Mouse (Mus musculus): Measurements from ENCODE around the gene Nlrp3.

The Nlrp3 gene

DNA sequence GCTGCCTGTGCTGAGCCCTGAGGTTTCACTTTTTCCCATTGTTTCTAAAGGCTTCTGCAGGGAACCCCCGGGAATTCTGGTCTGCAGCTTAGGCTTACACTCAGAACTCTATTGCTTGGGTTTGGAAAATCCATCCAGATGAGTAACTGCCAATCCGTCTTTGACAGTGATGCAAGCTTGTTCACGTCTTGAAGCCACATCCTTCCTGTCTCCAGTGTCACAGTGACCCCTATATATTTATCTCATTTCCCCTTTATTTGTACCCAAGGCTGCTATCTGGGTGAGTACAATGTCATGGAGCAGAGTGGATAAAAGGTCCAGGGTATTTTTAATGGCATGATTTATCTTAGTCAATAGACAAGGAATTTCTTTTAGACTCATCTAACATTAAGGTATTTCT lies at the start of gene Nlrp3:
Gene Nlrp3, plus strand, starts transcription at position 245 of the 400 bp plus-strand sequence.
- DNase-seq (ENCODE audit: low spot score in 2 of 2) = no peak

DNA sequence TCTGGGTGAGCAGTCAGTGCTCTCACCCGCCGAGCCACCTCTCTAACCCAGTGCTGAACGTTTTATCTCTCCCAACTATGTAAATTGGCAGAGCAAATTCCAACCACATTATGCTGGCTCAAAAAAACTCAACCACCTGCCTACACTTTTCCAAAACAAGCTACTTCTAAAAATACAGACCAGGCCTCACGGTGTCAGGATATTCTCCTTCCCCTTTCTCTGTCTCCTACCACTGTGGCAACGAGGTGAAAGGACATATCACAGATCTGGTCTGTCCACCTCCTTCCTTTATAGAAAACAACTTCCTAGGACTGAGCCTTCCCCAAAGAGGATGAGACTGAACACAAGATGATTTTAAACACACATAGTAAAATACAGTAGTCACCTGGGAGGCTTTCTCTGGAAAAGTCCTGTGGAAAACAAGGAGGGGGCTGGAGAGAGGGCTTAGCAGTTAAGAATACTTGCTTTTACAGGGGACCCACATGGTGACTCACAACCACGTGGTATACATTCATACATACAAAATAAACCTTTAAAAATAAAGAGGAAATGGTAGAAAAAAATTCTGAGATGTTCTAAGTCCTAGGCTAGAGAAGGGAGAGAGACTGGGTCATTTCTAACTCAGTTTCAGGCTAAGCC lies 44.6 kb upstream of the Nlrp3 start:
- DNase-seq (ENCODE audit: low spot score in 2 of 2) = no peak

DNA sequence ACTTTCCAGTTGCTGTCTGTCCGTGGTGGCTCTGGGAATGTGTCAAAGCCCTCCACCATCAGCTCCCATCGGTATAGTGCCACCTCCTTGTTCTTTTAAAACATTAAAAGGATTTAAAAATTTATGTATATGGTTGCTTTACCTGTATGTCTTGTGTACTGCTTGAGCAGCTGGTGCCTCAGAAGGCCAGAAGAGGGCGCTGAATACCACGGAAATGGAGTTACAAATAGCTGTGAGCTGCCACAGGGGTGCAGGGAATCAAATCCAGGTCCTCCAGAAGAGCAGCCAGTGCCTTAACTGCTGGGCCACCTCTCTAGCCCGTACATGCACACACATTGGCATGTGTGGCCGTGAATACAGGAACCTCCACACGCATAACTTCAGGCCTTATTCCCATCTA lies 43.6 kb upstream of the Nlrp3 start:
- no peak for DNase-seq (ENCODE audit: low spot score in 2 of 2)

DNA sequence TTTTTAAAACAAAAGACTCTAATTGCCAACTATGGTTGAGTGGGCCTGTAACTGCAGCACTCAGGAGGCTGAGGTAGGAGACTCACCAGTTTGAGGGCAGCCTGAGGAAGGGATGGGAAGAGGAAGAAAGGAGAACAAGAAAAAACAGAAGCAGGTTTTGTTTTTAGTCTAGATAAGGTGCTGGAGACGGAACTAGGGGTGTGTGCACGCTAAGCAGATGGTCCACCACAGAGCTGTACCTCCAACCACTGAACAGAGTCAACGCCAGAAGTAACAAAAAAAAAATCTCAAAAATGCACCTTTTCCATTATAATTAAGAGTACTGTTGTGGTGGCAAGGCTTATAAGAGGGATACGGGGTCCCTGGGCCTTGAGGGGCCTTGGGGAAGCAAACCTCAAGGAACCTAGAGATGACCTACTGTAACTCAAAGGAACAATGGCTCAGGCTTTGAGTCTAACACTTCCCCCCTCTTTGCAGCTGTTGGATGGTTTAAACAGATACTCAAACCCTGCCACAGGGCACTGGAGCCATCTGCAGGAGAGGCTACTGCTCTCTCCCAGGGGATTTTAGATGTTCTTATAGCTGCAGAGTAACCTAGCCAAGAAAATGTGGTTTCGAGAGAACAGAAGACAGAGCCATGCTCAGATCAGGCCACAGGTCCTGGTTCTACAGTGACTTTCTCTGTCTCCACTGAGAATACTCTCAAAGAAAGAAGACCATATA lies 39.2 kb upstream of the Nlrp3 start:
- no peak for DNase-seq (ENCODE audit: low spot score in 2 of 2)

DNA sequence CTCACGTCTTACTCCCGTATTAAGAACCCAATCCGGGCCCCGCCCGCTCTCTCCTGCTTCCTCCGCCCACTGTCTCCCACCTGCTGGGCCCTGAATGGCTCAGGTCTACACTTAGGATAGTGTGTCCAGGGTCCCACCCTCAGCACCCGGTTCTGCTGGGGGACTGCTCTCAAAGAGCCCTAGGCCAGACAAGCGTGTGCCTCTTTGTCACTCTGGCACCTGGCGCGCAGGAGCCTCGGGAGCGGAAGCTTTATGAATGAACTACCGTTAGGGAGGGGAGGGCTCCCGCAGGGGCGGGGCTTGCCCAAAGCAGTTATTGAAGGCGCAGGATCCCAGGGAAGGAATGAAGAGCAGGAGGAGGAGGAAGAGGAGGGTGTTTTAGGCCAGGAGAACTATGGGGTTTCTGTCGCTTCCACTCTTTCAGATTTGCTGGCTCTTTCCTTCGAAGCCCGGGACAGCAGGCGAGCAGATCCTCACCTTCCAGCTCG lies 36.0 kb upstream of the Nlrp3 start:
- peak; percentile 48 to 58 for DNase-seq (ENCODE audit: low spot score in 2 of 2)

DNA sequence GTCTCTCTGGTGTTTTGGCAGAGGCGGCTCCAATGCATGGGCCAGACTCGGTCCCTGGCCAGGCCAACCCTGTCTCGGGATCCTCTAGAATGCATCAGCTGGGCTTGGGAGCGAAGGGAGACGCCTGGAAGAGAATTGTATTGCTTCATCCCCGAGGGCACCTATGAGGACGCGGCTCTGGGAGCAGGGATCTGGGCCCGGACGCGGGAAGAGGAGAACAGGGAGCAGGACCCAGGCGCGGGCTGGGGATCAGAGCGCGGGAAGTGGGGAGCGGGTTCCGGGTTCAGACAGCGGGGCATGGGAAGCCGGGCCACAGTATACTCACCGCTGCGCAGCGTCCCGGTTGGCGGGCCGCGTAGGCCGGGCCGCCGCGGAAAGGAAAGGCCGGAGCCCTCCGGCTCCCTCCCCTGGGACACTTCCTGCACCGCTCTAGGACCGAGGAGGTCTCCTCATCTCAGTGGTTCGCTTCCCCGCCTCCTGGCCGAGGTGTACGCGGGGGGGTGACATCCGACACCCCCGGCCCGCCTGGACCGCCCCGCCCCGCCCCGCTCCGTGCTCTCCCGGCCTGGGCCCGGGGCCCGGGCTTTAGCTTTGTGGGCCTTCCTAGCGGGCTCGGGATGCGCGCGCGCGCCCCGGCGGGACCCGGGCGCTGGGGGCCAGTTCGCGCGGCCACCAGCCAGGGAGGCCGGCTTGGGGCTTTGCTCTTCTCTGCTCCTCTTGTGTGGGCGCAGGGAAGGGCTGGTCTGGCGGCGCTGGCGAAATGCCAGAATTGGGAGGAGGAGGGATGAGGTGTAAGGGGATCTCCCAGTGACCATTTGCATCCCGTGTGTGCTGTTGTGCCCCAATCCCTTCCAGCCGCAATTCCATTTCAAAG lies 35.3 kb upstream of the Nlrp3 start:
- DNase-seq (ENCODE audit: low spot score in 2 of 2) = peak; percentile 71 to 74

DNA sequence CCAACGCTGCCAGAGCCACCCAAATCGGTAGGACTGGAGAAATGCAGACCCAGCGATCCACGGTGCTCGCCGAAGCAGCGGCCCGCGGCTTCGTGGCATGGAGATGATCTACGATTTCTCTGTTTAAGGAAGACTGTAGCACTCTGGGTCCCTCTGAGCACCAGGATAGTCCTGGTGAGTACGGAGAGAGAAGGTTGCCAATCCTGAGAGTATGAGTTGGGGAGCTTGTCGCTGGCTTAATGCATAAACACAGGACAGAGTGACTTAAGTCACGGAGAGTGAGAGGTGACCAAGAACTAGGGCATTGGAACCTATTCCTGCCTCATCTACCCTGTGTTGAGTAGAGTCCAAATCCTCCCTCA lies 34.7 kb upstream of the Nlrp3 start:
- DNase-seq (ENCODE audit: low spot score in 2 of 2) = no peak

DNA sequence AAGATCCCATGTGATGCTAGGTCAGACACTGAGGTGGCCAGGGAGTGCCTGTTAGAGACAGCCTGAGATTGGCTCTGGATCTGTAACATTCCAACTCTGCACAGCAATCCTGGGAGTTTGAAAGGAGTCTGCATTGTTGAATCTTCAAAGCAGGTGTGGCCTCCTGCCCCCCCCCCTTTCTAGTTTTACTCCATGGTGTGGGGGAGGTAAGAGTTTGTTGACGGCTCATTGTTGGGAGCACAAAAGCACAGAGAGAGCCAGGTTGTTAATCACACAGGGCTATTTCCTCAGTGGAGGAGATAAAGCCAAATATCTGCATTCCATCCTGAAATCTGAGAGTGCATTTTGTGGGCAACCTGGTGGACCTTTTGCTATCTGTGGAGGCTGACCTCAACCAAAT lies 29.8 kb upstream of the Nlrp3 start:
- no peak for DNase-seq (ENCODE audit: low spot score in 2 of 2)

DNA sequence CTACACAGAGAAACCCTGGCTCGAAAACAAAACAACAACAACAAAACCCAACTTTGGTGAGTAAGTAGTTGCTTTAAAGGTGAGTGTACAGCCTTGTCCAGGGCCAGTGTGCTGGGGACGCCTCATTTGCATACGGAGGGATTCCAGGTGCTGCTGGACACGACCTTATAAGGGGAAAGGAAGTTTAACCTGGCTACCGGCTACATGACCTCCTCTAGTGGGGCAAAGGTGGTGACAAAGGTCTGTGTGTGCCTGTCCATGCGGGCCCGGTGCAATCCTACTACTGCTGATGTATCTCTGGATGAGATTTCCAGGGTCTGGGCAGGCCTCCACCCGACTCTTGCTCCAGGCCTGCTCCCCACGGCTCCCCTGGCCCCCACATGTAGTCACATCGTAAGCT lies 28.6 kb upstream of the Nlrp3 start:
- no peak for DNase-seq (ENCODE audit: low spot score in 2 of 2)

DNA sequence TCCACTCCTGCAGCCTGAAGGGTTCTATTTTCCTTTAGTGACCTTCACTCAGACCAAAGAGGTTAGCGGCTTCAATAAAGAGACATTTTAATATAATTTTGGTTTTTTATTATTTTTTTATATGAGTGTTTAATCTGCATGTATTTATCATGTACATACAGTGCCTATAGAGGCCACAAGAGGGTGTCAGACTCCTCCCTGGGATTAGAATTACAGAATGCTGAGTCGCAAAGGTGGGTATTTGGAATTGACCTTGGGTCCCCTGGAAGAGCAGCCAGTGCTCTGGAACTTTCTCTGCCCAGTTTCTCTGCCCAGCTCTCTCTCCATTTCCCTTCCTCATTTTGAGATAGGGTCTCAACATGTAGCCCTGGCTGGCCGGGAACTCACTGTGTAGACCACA lies 27.8 kb upstream of the Nlrp3 start:
- no peak for DNase-seq (ENCODE audit: low spot score in 2 of 2)

DNA sequence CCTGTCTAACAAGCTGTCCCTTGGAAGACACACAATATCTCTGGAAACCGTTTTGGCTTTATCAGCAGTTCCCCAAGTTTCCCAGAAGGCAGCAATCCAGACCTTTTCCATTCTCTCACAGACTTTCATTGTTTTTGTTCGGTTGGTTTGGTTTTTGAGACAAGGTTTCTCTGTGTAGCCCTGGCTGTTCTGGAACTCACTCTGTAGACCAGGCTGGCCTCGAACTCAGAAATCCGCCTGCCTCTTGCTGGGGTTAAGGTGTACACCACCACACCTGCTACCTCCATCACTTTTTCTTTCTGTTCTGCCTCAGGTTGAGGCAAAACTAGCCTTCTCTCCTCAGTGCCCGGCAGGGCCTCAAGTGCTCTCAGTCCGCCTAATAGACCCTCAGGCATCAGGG lies 27.0 kb upstream of the Nlrp3 start:
- DNase-seq (ENCODE audit: low spot score in 2 of 2) = no peak

DNA sequence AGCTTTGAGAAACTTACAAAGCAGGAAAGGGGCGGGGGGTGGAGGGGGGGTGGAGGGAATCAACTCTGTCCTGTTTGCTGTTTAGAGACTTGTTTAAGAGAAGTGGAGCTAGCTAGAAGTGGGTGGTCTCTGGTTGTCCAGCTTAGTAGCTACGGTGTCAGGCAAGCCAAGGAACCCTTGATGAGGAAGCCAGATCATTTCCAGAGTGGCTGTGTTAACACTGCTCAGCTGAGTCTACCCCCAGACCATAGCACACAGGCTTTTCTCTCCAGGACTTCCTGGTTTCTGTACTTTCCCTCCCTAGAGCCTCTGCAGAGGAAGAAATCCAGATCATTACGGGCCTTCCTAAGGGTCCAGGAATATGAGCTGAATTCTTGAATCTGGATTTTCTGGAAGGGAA lies 26.6 kb upstream of the Nlrp3 start:
- DNase-seq (ENCODE audit: low spot score in 2 of 2) = no peak

DNA sequence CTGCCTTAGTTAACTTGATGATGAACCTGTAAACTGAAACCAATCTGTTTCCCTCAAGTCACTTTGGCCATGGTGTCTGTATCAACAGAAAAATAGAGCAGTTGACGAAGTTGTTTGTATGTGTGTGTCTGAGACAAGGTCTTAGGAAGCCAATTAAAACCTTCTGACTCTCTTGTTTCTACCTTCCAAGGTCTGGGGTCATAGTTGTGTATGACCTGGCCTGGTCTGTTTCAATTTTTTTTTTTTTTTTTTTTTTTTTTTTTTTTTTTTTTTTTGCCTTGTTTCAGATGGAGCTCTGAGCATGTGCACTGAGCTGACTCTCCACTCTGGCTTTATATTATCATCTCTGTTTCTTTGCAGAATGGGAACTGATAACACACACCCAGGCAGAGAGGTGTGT lies 23.9 kb upstream of the Nlrp3 start:
- DNase-seq (ENCODE audit: low spot score in 2 of 2) = no peak

DNA sequence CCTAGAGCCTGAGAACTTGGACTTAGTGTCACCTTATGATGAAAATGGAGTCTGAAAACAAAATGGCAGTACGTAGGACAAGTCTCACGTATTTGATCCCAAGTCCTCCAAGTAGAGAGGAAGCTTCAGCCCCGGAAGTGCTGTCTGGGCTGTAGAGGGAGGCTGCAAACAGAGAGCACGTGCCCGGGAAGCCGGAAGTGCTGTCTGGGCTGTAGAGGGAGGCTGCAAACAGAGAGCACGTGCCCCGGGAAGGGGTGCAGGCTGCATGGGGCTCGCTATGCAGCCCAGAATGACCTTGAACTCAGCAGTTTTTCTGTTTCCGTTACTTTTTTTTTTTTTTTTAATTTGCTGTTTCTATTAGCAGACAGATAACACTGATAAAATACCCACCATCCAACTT lies 23.1 kb upstream of the Nlrp3 start:
- no peak for DNase-seq (ENCODE audit: low spot score in 2 of 2)

DNA sequence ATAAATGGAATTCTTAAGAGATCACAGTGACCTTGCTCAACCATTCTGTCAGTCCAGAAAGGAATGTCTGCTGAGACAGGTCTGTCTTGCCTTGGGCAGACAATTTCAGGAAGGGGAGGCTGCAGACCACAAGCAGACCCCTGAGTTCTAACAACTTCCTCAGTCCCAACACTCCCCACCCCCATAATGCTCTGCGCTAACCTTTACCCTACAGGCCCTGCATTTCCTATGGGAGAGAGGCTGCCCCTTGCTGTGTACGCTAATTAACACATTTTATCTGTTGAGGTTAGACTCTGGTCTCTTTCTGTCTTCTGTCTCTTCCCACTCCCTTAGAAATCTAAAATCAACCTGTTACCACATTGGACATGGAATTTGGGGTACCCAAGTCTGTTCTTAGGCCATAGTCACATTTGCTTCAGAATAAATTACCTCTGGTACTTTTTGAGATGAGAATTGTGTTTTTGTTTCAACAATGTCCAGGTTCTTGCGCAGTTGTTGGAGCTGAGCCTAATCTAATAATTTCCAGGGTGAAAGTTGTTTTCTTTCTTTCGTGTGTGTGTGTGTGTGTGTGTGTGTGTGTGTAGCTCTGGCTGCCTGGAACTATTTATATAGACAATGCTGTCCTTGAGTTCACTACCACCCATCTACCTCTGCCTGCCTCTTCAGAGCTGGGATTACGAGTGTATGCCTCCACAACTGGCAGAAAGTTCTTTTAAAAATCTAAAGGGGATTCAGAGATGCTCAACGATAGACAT lies 21.4 kb upstream of the Nlrp3 start:
- DNase-seq (ENCODE audit: low spot score in 2 of 2) = no peak

DNA sequence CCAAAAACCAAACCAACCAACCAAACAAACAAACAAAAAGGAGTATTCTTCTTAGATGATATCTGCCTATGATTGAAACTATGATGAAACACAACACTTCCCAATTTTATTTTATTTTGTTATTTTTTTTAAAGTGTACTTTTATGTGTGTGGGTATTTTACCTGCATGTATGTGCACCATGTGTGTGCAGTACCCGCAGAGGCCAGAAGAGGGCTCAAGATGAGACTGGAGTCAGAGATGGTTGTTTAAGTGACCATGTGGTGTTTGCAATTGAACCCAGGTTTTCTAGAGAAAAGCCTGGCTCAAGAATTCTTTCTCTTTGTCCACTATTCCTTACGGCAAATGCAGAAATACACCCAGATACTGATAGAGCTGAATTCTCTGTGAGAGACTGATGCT lies 17.2 kb upstream of the Nlrp3 start:
- no peak for DNase-seq (ENCODE audit: low spot score in 2 of 2)

DNA sequence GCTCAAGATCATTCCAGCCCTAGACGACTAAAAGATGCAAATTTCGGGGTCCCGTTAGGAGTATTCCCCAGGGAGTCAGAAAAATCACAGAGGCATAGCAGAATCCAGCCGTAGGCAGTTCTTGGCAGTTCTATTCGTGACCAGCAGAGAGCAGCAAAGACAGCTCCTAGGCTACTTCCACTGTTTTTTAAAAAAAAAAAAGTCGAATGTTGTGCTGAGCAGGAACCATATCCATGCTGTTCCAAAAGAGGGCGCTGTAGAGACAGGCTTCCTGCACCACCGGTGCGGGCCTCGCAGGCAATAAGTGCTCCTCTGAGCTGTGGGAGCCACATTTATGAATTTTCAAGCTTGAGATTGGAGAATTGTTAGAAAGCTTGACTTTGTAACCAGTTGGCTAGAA lies 16.1 kb upstream of the Nlrp3 start:
- DNase-seq (ENCODE audit: low spot score in 2 of 2) = peak; percentile 56 to 77

DNA sequence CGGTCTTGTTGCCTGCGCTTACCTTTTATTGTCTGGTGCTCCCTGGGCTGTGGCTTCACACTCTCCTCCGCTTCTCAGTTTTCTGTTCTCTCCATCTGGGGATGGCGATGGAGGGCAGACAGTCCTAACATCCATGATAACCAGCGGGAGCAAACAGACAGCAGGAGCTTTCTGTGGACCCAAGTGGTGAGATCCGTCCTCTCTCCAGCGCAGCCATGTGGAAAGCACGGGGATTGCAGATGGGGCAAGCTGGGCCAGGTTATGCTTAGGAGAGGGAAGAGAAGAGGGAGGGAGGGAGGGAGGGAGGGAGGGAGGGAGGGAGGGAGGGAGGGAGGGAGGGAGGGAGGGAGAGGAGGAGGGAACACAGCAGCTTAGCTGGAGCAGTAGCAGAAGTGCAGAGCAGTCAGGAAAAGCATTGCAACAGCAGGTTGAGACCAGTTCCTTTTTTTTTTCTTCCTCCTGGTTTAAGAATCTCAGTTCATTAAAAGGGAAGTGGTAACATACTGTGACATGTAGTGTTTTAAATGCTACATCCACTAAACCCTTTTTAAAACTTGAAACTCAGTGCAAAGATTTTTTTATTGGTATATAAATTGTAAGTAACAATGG lies 14.8 kb upstream of the Nlrp3 start, which contains the start of gene Zkscan17:
Gene Zkscan17, minus strand, starts transcription at position 280 of the 609 bp plus-strand sequence.
- no peak for DNase-seq (ENCODE audit: low spot score in 2 of 2)

DNA sequence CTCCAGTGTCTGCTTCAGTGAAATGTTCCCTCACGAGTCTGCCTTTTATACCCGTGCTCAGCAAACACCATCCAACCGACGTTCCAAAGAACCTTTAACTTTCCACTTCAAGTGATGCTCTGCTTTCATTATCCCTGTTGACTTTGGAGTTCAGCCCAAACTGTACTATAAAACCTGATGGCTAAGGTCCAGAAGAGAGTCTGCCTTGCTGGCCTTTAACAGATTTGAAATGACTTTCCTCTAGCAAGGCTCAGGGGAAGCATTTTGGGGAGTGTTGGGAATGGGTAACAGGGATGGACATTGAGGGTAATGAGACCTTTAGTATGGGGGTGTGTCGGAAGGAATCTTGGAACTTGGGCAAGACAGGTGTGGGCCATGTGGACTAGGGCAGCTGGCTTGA lies 11.1 kb upstream of the Nlrp3 start:
- DNase-seq (ENCODE audit: low spot score in 2 of 2) = no peak

DNA sequence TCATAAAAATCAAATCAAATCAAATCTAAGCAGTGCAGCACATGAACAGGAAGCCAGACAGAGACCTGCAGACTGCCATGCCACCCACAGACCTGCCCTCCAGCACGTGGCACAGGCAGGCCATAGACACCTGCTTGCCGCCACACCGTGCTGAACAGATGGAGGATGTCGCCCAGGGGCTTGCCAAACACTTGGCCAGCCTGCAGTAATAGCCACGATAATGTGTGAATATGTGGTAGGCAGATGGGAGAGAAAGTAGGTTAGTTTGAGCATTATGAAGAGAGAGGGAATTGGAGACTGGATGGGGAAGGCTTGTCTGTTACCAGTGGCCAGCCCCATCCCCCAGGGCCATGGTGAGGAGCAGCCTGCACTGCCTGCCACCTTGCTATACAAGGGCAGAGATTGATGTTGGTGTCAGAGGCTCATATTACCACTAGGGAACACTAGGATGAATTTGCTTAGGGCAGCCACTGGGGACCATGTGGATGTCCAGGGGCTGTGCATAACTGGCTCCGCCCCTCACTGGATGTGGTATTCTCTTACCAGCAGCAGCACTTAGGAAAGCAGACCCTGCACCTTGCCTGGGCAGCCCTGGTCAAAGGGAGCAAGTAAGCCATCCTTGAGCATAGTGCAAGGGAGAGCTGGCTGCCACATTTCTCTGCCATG lies 10.4 kb upstream of the Nlrp3 start:
- peak in 1 of 2 experiments; percentile 22 for DNase-seq (ENCODE audit: low spot score in 2 of 2)

DNA sequence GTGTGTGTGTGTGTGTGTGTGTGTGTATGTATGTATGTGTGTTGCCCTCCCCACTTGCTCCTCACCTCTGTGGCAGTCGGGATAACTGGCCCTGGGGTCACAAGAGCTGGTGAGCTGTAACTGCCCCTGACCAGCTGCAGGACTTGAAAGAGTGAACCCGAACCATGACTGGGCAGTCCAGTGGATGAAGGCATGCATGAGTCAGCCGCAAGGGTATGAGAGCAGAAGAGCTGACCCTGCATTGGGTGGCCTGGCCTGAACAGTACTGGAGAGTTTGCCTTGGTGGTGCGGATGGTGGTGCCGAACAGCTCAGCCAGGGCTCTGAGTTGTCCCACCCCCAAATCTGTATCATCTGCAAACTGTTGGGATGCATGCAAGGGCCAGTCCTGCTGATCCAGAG lies 9.8 kb upstream of the Nlrp3 start:
- DNase-seq (ENCODE audit: low spot score in 2 of 2) = no peak

Measured in frontal cortex, postnatal 10 days (tissue).